Mouse (Mus musculus) stomach, embryonic 14.5 days (tissue): ENCODE measurements around the gene Ogg1. TPM values are rescaled to one million over a fixed set of nuclear protein-coding genes. Genes with fewer than 3 reads are reported as not detected.
A peak's percentile ranks its signal among the peaks of the same experiment; 100 is the strongest.
"Not testable (repeated sequence)": the region's sequence is repeated elsewhere in the genome, so short reads cannot be mapped to it uniquely, and the experiment has no call there.

Source experiments
- ATAC-seq: fragments of 200-750 bp; cut with Nextera tagmentation; 2 replicates; pipeline ENCODE4 v1.8.0; 2017; ENCODE audit warnings: low read depth, moderate TSS enrichment; ENCODE audit not compliant: insufficient number of reproducible peaks, insufficient read depth, low FRiP score
- H3K27ac ChIP-seq: fragments of 300-500 bp; sonication (generic); 2 replicates; pipeline ENCODE4 v1.5.1; 2014; ENCODE audit warnings: mild to moderate bottlenecking, low read length, moderate library complexity, mixed read lengths
- H3K27me3 ChIP-seq: fragments of 300-500 bp; sonication (generic); 2 replicates; pipeline ENCODE4 v1.6.1; 2014; ENCODE audit warnings: low read length, control low read depth, mixed read lengths; ENCODE audit not compliant: control insufficient read depth, insufficient read depth
- H3K36me3 ChIP-seq: fragments of 300-500 bp; sonication (generic); 2 replicates; pipeline ENCODE4 v1.6.1; 2014; ENCODE audit warnings: mild to moderate bottlenecking, control low read depth, low read length, moderate library complexity, mixed read lengths; ENCODE audit not compliant: control insufficient read depth, insufficient read depth
- H3K4me1 ChIP-seq: fragments of 300-500 bp; sonication (generic); 2 replicates; pipeline ENCODE4 v1.6.1; 2014; ENCODE audit warnings: low read length, control low read depth, mixed read lengths; ENCODE audit not compliant: control insufficient read depth, insufficient read depth
- H3K4me2 ChIP-seq: fragments of 300-500 bp; sonication (generic); replicated peaks from 2 replicates; pipeline ENCODE4 v1.6.1; 2014; ENCODE audit warnings: low read depth, low read length, control low read depth
- H3K4me3 ChIP-seq: fragments of 300-500 bp; sonication (generic); 2 replicates; pipeline ENCODE4 v1.5.1; 2014; ENCODE audit warnings: low read depth, low read length, control low read depth
- H3K9ac ChIP-seq: fragments of 300-500 bp; sonication (generic); replicated peaks from 2 replicates; pipeline ENCODE4 v1.6.1; 2014; ENCODE audit warnings: low read depth, mild to moderate bottlenecking, control low read depth, low read length, moderate library complexity, mixed read lengths
- H3K9me3 ChIP-seq: fragments of 300-500 bp; sonication (generic); 2 replicates; pipeline ENCODE4 v1.6.1; 2016; ENCODE audit warnings: low read depth, low read length, control low read depth; ENCODE audit not compliant: control insufficient read depth
- WGBS: fragments of 180-500 bp; shearing (Covaris S2); extraction: QIAGEN DNeasy Blood & Tissue Kit; methylation state at CpG from one replicate; pipeline ENCODE4 v1.1.7; 2014; 5-methylcytosine and 5-hydroxymethylcytosine counted together
- polyA plus RNA-seq: library from polyadenylated mRNA; unstranded; fragments of >200 nt; fragmentation: Nextera tagmentation; extraction: Ambion mirVana; gene quantifications from 2 replicates; pipeline ENCODE4 v1.2.1, GENCODE M21; 2014

Gene Ogg1
- polyA plus RNA-seq, 1 experiment from 2014 or later, result 18.0 TPM

DNA sequence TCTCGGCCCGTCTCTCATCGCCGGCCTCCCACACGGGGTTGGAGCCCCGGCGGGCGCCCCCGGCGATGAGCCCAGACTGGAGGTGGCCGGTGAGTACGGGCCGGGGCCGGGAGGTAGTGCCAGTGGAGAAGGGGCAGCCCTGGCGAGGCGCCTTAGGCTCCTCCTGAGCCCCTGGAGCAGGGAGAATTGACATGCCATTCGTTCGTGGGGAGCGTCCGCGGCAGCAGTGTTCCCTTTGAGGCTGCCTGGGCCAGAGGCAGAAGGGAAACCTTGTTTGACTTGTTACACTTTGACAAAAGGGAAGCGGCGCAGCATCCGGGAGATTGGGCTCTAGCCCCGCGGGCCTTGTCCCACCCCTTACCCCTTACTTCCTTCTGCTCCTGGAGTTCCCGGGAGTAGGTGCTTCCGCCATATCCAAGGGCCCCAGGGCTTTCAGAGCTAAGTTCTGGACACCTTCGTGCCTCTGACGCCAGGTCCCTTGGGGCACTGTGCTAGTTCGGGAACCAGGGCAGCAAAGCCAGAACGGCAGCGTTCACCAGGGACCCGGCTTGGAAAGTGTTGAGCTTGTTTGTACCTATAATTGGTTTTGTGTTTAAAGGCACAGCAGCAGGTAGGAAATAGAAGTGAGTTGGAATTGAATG lies 19.2 kb upstream of the Ogg1 start:
- H3K4me1 ChIP-seq, result peaks cover 6% of the 10 kb centered on the region
- H3K27ac ChIP-seq, result peak overlapping the region; percentile 97
- H3K9me3 ChIP-seq, result no peaks in the 10 kb centered on the region
- H3K4me3 ChIP-seq, result peak overlapping the region; percentile 99
- no peaks in the 10 kb centered on the region for H3K27me3 ChIP-seq
- H3K9ac ChIP-seq, result peak overlapping the region; percentile 97
- WGBS, result under 1% methylated on average over 34 of the region's 34 CpGs
- no peak for ATAC-seq
- peaks cover 19% of the 10 kb centered on the region for H3K36me3 ChIP-seq
- H3K4me2 ChIP-seq, result peak overlapping the region; percentile 96

- Histone ChIP-seq H3K27ac (no peak overlapping the region), H3K9ac (peak overlapping the region; percentile 97), H3K4me2 (peak overlapping the region; percentile 96), H3K4me1 (peaks cover 6% of the 10 kb centered on the region), H3K36me3 (peaks cover 23% of the 10 kb centered on the region), H3K4me3 (peak overlapping the region; percentile 99), H3K9me3 (no peaks in the 10 kb centered on the region), H3K27me3 (no peaks in the 10 kb centered on the region)
- ATAC-seq, result no peak
- WGBS, result 39% methylated on average over 5 of the region's 5 CpGs
Observed at GRCm38 (mm10) chr6:113308141-113308540, 18.6 kb upstream of the Ogg1 start.

GRCm38 (mm10) chr6:113315972-113316371 lies 10.8 kb upstream of the Ogg1 start:
- ATAC-seq, result no peak
- no peak overlapping the region for H3K4me2 ChIP-seq
- 96% methylated on average over 3 of the region's 3 CpGs for WGBS
- no peak overlapping the region for H3K27ac ChIP-seq
- H3K27me3 ChIP-seq, result no peaks in the 10 kb centered on the region
- H3K9me3 ChIP-seq, result no peaks in the 10 kb centered on the region
- H3K4me3 ChIP-seq, result no peak overlapping the region
- H3K9ac ChIP-seq, result no peak overlapping the region
- H3K36me3 ChIP-seq, result peaks cover 82% of the 10 kb centered on the region
- no peaks in the 10 kb centered on the region for H3K4me1 ChIP-seq

GRCm38 (mm10) chr6:113329396-113329795 lies 2.6 kb downstream of the Ogg1 start:
- Histone ChIP-seq H3K36me3 (peaks cover 25% of the 10 kb centered on the region), H3K9me3 (no peaks in the 10 kb centered on the region), H3K27ac (no peak overlapping the region), H3K4me1 (no peaks in the 10 kb centered on the region), H3K27me3 (no peaks in the 10 kb centered on the region), H3K4me2 (no peak overlapping the region), H3K9ac (no peak overlapping the region), H3K4me3 (no peak overlapping the region)
- no peak for ATAC-seq
- 87% methylated on average over 1 of the region's 1 CpGs for WGBS

- H3K9me3 ChIP-seq, result no peaks in the 10 kb centered on the region
- H3K27ac ChIP-seq, result no peak overlapping the region
- 49% methylated on average over 2 of the region's 2 CpGs for WGBS
- no peak overlapping the region for H3K9ac ChIP-seq
- H3K36me3 ChIP-seq, result peaks cover 24% of the 10 kb centered on the region
- no peaks in the 10 kb centered on the region for H3K4me1 ChIP-seq
- H3K4me3 ChIP-seq, result no peak overlapping the region
- no peak for ATAC-seq
- no peaks in the 10 kb centered on the region for H3K27me3 ChIP-seq
- no peak overlapping the region for H3K4me2 ChIP-seq
Observed at GRCm38 (mm10) chr6:113330547-113330946, 3.8 kb downstream of the Ogg1 start.

DNA sequence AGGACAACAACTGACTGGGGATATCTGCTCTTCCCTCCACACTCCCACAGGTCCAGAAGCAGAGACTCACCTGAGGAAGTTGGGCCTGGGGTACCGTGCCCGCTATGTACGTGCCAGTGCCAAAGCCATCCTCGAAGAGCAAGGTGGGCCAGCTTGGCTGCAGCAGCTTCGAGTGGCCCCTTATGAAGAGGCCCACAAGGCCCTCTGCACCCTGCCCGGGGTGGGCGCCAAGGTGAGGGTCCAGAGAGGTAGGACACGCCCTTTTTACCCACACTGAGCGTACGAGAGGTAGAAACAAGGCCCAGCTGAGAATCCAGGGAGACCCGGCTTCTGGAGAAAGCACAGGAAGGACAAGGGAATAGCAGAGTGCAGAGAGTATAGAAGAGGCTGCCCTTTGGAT lies 4.9 kb downstream of the Ogg1 start:
- Histone ChIP-seq H3K4me2 (no peak overlapping the region), H3K27ac (no peak overlapping the region), H3K27me3 (no peaks in the 10 kb centered on the region), H3K9me3 (no peaks in the 10 kb centered on the region), H3K9ac (no peak overlapping the region), H3K36me3 (peaks cover 34% of the 10 kb centered on the region), H3K4me3 (no peak overlapping the region), H3K4me1 (no peaks in the 10 kb centered on the region)
- no peak for ATAC-seq
- WGBS, result 90% methylated on average over 11 of the region's 11 CpGs

- H3K4me3 ChIP-seq, H3K4me2 ChIP-seq, H3K4me1 ChIP-seq, H3K9me3 ChIP-seq, ATAC-seq, H3K9ac ChIP-seq, H3K27me3 ChIP-seq: not testable (repeated sequence)
- H3K27ac ChIP-seq, result peak overlapping the region; percentile 67; the same call in 1 of the 2 replicates
- peaks cover 37% of the 10 kb centered on the region for H3K36me3 ChIP-seq
- 76% methylated on average over 6 of the region's 6 CpGs for WGBS
Observed at GRCm38 (mm10) chr6:113332734-113333133, 6.0 kb downstream of the Ogg1 start.

DNA sequence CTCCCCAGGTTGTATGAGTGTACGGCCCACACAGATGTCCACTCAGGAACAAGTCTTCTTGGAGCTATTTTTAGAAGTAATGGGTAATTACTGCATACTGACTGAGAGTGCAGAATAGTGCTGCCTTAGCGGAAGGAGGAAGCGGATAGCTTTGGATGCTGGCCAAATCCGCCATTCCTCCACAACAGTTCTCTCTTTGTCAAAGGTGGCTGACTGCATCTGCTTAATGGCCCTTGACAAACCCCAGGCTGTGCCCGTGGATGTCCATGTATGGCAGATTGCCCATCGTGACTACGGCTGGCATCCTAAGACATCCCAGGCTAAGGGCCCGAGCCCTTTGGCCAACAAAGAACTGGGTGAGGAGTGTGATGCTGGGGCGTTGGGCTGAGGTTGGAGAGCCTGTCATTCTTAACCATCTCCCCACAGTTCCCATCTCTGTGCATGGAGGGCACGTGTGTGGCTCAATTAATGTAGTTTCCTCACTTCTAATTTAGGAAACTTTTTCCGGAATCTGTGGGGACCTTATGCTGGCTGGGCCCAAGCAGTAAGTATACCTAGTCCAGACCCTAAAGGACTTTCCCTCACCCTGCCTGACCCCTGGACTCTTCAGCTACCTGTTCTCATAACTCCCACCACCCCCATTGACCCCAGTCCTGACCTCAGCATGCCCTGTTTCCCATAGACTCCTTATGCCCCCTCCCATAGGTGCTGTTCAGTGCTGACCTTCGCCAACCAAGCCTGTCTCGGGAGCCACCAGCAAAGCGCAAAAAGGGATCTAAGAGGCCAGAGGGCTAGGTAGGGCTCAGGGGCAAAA lies 6.6 kb downstream of the Ogg1 start:
- WGBS, result 67% methylated on average over 14 of the region's 14 CpGs
- H3K4me2 ChIP-seq, result no peak overlapping the region

More for the DNA sequence above, 6.6 kb downstream of the Ogg1 start:
- peak; percentile 53 for ATAC-seq
- Histone ChIP-seq H3K9ac (no peak overlapping the region), H3K9me3 (no peaks in the 10 kb centered on the region), H3K27me3 (no peaks in the 10 kb centered on the region), H3K27ac (peak overlapping the region; percentile 67; the same call in 1 of the 2 replicates), H3K36me3 (peaks cover 43% of the 10 kb centered on the region), H3K4me1 (no peaks in the 10 kb centered on the region), H3K4me3 (no peak overlapping the region)
